Mouse (Mus musculus) forebrain, embryonic 16.5 days (tissue): ENCODE results near the gene Dcp1b. TPM values are rescaled to one million over a fixed set of nuclear protein-coding genes. Genes with fewer than 3 reads are reported as not detected.
"Not testable (repeated sequence)": the region's sequence is repeated elsewhere in the genome, so short reads cannot be mapped to it uniquely, and the experiment has no call there.

Experiments used
- ATAC-seq: fragments of 200-750 bp; cut with Nextera tagmentation; 2 replicates; pipeline ENCODE4 v1.8.0; 2017; ENCODE audit warnings: mild to moderate bottlenecking, moderate library complexity
- H3K27ac ChIP-seq: fragments of 300-500 bp; sonication (generic); 2 replicates; pipeline ENCODE4 v1.5.1; 2014; ENCODE audit warnings: low read length, control low read depth
- H3K27me3 ChIP-seq: fragments of 300-500 bp; sonication (generic); replicated peaks from 2 replicates; pipeline ENCODE4 v1.6.1; 2014; ENCODE audit warnings: low read length; ENCODE audit not compliant: control insufficient read depth, insufficient read depth
- H3K36me3 ChIP-seq: fragments of 300-500 bp; sonication (generic); 2 replicates; pipeline ENCODE4 v1.6.1; 2014; ENCODE audit not compliant: control insufficient read depth, insufficient read depth
- H3K4me1 ChIP-seq: fragments of 300-500 bp; sonication (generic); replicated peaks from 2 replicates; pipeline ENCODE4 v1.6.1; 2014; ENCODE audit warnings: low read length; ENCODE audit not compliant: control insufficient read depth, insufficient read depth
- H3K4me2 ChIP-seq: fragments of 300-500 bp; sonication (generic); 2 replicates; pipeline ENCODE4 v1.6.1; 2014; ENCODE audit warnings: mild to moderate bottlenecking, low read length, control low read depth
- H3K4me3 ChIP-seq: fragments of 300-500 bp; sonication (generic); replicated peaks from 2 replicates; pipeline ENCODE4 v1.5.1; 2014; ENCODE audit warnings: mild to moderate bottlenecking, low read length, control low read depth
- H3K9ac ChIP-seq: fragments of 300-500 bp; sonication (generic); replicated peaks from 2 replicates; pipeline ENCODE4 v1.6.1; 2014; ENCODE audit warnings: low read depth, low read length, control low read depth
- H3K9me3 ChIP-seq: fragments of 300-500 bp; sonication (generic); 2 replicates; pipeline ENCODE4 v1.6.1; 2016; ENCODE audit warnings: low read length; ENCODE audit not compliant: control insufficient read depth
- WGBS: fragments of 180-500 bp; shearing (Covaris S2); extraction: QIAGEN DNeasy Blood & Tissue Kit; methylation state at CpG from one replicate; pipeline ENCODE4 v1.1.7; 2014; 5-methylcytosine and 5-hydroxymethylcytosine counted together
- polyA plus RNA-seq: library from polyadenylated mRNA; unstranded; fragments of >200 nt; fragmentation: Nextera tagmentation; extraction: Ambion mirVana; gene quantifications from 2 replicates; pipeline ENCODE4 v1.2.1, GENCODE M21; 2015

The Dcp1b gene
- polyA plus RNA-seq, 1 experiment from 2014 or later, result 15.8 TPM

- no peak overlapping the region for H3K27ac ChIP-seq
- no peaks in the 10 kb centered on the region for H3K27me3 ChIP-seq
- no peaks in the 10 kb centered on the region for H3K9me3 ChIP-seq
- H3K36me3 ChIP-seq, result peaks cover 4% of the 10 kb centered on the region; the same call in 1 of the 2 replicates
- 74% methylated on average over 5 of the region's 5 CpGs for WGBS
- no peak for ATAC-seq
- H3K9ac ChIP-seq, result no peak overlapping the region
- H3K4me2 ChIP-seq, result no peak overlapping the region
- H3K4me3 ChIP-seq, result no peak overlapping the region
- H3K4me1 ChIP-seq, result peaks cover 37% of the 10 kb centered on the region
Measured at GRCm38 (mm10) chr6:119200362-119200761, 25.3 kb downstream of the Dcp1b start.

GRCm38 (mm10) chr6:119201575-119201974 lies 26.5 kb downstream of the Dcp1b start:
- Histone ChIP-seq H3K36me3 (peaks cover 4% of the 10 kb centered on the region; the same call in 1 of the 2 replicates), H3K9me3 (no peaks in the 10 kb centered on the region), H3K9ac (no peak overlapping the region), H3K4me2 (no peak overlapping the region), H3K27me3 (no peaks in the 10 kb centered on the region), H3K4me1 (peaks cover 34% of the 10 kb centered on the region), H3K4me3 (no peak overlapping the region), H3K27ac (no peak overlapping the region)
- 95% methylated on average over 4 of the region's 4 CpGs for WGBS
- no peak for ATAC-seq

- no peaks in the 10 kb centered on the region for H3K27me3 ChIP-seq
- H3K9me3 ChIP-seq, result no peaks in the 10 kb centered on the region
- H3K9ac ChIP-seq, result no peak overlapping the region
- 89% methylated on average over 7 of the region's 7 CpGs for WGBS
- H3K4me3 ChIP-seq, result no peak overlapping the region
- H3K27ac ChIP-seq, result no peak overlapping the region
- H3K36me3 ChIP-seq, result peaks cover 4% of the 10 kb centered on the region; the same call in 1 of the 2 replicates
- H3K4me1 ChIP-seq, result peaks cover 6% of the 10 kb centered on the region
- no peak for ATAC-seq
- H3K4me2 ChIP-seq, result no peak overlapping the region
Measured at GRCm38 (mm10) chr6:119204286-119204685, 29.2 kb downstream of the Dcp1b start.

GRCm38 (mm10) chr6:119204915-119205314 lies 29.9 kb downstream of the Dcp1b start:
- Histone ChIP-seq H3K27ac (no peak overlapping the region), H3K4me2 (no peak overlapping the region), H3K9ac (no peak overlapping the region), H3K4me3 (no peak overlapping the region), H3K4me1 (peaks cover under 1% of the 10 kb centered on the region; the same call in 1 of the 2 replicates), H3K27me3 (no peaks in the 10 kb centered on the region), H3K36me3 (peaks cover 4% of the 10 kb centered on the region; the same call in 1 of the 2 replicates), H3K9me3 (no peaks in the 10 kb centered on the region)
- WGBS, result 61% methylated on average over 3 of the region's 3 CpGs
- ATAC-seq, result no peak

GRCm38 (mm10) chr6:119206006-119206405 lies 31.0 kb downstream of the Dcp1b start:
- H3K9me3 ChIP-seq, H3K4me1 ChIP-seq, H3K4me3 ChIP-seq, H3K27ac ChIP-seq, H3K4me2 ChIP-seq, H3K27me3 ChIP-seq, ATAC-seq, H3K36me3 ChIP-seq, H3K9ac ChIP-seq: not testable (repeated sequence)
- WGBS, result 84% methylated on average over 7 of the region's 7 CpGs

GRCm38 (mm10) chr6:119213375-119213774 lies 38.3 kb downstream of the Dcp1b start:
- Histone ChIP-seq H3K4me2 (no peak overlapping the region), H3K4me3 (no peak overlapping the region), H3K4me1 (no peaks in the 10 kb centered on the region), H3K36me3 (peaks cover 15% of the 10 kb centered on the region), H3K27me3 (no peaks in the 10 kb centered on the region), H3K27ac (no peak overlapping the region), H3K9ac (no peak overlapping the region), H3K9me3 (no peaks in the 10 kb centered on the region)
- ATAC-seq, result no peak
- WGBS, result 86% methylated on average over 5 of the region's 5 CpGs

- peaks cover 15% of the 10 kb centered on the region for H3K36me3 ChIP-seq
- H3K9ac ChIP-seq, result no peak overlapping the region
- ATAC-seq, result no peak
- H3K27ac ChIP-seq, result no peak overlapping the region
- 71% methylated on average over 6 of the region's 6 CpGs for WGBS
- no peak overlapping the region for H3K4me2 ChIP-seq
- H3K4me1 ChIP-seq, result no peaks in the 10 kb centered on the region
- H3K9me3 ChIP-seq, result no peaks in the 10 kb centered on the region
- no peak overlapping the region for H3K4me3 ChIP-seq
- H3K27me3 ChIP-seq, result no peaks in the 10 kb centered on the region
Measured at GRCm38 (mm10) chr6:119214190-119214589, 39.1 kb downstream of the Dcp1b start.

- ATAC-seq, result no peak
- Histone ChIP-seq H3K9me3 (no peaks in the 10 kb centered on the region), H3K27me3 (no peaks in the 10 kb centered on the region), H3K4me1 (no peaks in the 10 kb centered on the region), H3K27ac (no peak overlapping the region), H3K9ac (no peak overlapping the region), H3K4me3 (no peak overlapping the region), H3K4me2 (no peak overlapping the region), H3K36me3 (peaks cover 15% of the 10 kb centered on the region)
- 94% methylated on average over 10 of the region's 10 CpGs for WGBS
Measured at GRCm38 (mm10) chr6:119215040-119215613, 40.1 kb downstream of the Dcp1b start.

- Histone ChIP-seq H3K9ac (no peak overlapping the region), H3K4me2 (no peak overlapping the region), H3K27ac (no peak overlapping the region), H3K27me3 (no peaks in the 10 kb centered on the region), H3K4me3 (no peak overlapping the region), H3K9me3 (no peaks in the 10 kb centered on the region), H3K4me1 (0 out of 2 replicates have a peak, but pooled peaks cover 3% of the 10 kb centered on the region), H3K36me3 (peaks cover 15% of the 10 kb centered on the region)
- 81% methylated on average over 4 of the region's 4 CpGs for WGBS
- no peak for ATAC-seq
Measured at GRCm38 (mm10) chr6:119217661-119218060, 42.6 kb downstream of the Dcp1b start.

GRCm38 (mm10) chr6:119218591-119218990 lies 43.5 kb downstream of the Dcp1b start:
- Histone ChIP-seq H3K4me3 (no peak overlapping the region), H3K9ac (no peak overlapping the region), H3K36me3 (peaks cover 9% of the 10 kb centered on the region), H3K27ac (no peak overlapping the region), H3K27me3 (no peaks in the 10 kb centered on the region), H3K9me3 (no peaks in the 10 kb centered on the region), H3K4me1 (0 out of 2 replicates have a peak, but pooled peaks cover 3% of the 10 kb centered on the region), H3K4me2 (no peak overlapping the region)
- no peak for ATAC-seq
- WGBS, result 78% methylated on average over 5 of the region's 5 CpGs
